Mouse (Mus musculus) neural tube, embryonic 13.5 days (tissue): Measurements from ENCODE around the gene Slc39a5. TPM values are rescaled to one million over a fixed set of nuclear protein-coding genes. Genes with fewer than 3 reads are reported as not detected.
A peak's percentile ranks its signal among the peaks of the same experiment; 100 is the strongest.

Experiments
- ATAC-seq: fragments of 200-750 bp; cut with Nextera tagmentation; 2 replicates; pipeline ENCODE4 v1.8.0; 2017; ENCODE audit warnings: low read depth, mild to moderate bottlenecking, moderate TSS enrichment, moderate library complexity
- H3K27ac ChIP-seq: fragments of 300-500 bp; sonication (generic); replicated peaks from 2 replicates; pipeline ENCODE4 v1.5.1; 2015; ENCODE audit warnings: moderate library complexity, mild to moderate bottlenecking, inconsistent platforms
- H3K27me3 ChIP-seq: fragments of 300-500 bp; sonication (generic); 2 replicates; pipeline ENCODE4 v1.6.1; 2015; ENCODE audit warnings: mild to moderate bottlenecking, inconsistent platforms
- H3K36me3 ChIP-seq: fragments of 300-500 bp; sonication (generic); 2 replicates; pipeline ENCODE4 v1.6.1; 2015; ENCODE audit warnings: mild to moderate bottlenecking, inconsistent platforms
- H3K4me1 ChIP-seq: fragments of 300-500 bp; sonication (generic); replicated peaks from 2 replicates; pipeline ENCODE4 v1.6.1; 2015; ENCODE audit warnings: inconsistent platforms
- H3K4me2 ChIP-seq: fragments of 300-500 bp; sonication (generic); 2 replicates; pipeline ENCODE4 v1.6.1; 2015; ENCODE audit warnings: inconsistent platforms, mild to moderate bottlenecking, moderate library complexity
- H3K4me3 ChIP-seq: fragments of 300-500 bp; sonication (generic); 2 replicates; pipeline ENCODE4 v1.5.1; 2015; ENCODE audit warnings: mild to moderate bottlenecking, inconsistent platforms
- H3K9ac ChIP-seq: fragments of 300-500 bp; sonication (generic); 2 replicates; pipeline ENCODE4 v1.6.1; 2015; ENCODE audit warnings: moderate library complexity, mild to moderate bottlenecking, inconsistent platforms
- H3K9me3 ChIP-seq: fragments of 300-500 bp; sonication (generic); 2 replicates; pipeline ENCODE4 v1.6.1; 2016; ENCODE audit warnings: inconsistent platforms
- WGBS: fragments of 180-500 bp; shearing (Covaris S2); methylation state at CpG from one replicate; pipeline ENCODE4 v1.1.7; 2015; 5-methylcytosine and 5-hydroxymethylcytosine counted together
- polyA plus RNA-seq: library from polyadenylated mRNA; unstranded; fragments of >200 nt; fragmentation: Nextera tagmentation; extraction: Ambion mirVana; gene quantifications from 2 replicates; pipeline ENCODE4 v1.2.1, GENCODE M21; 2015

The Slc39a5 gene
- polyA plus RNA-seq, 1 experiment from 2014 or later, result not detected

GRCm38 (mm10) chr10:128370601-128371000 is 30.4 kb downstream of the Slc39a5 start:
- WGBS, result 56% methylated on average over 4 of the region's 4 CpGs
- H3K36me3 ChIP-seq, result peaks cover 1% of the 10 kb centered on the region
- H3K9ac ChIP-seq, result no peak overlapping the region
- H3K4me1 ChIP-seq, result peaks cover 22% of the 10 kb centered on the region
- H3K4me2 ChIP-seq, result no peak overlapping the region
- no peak for ATAC-seq
- H3K9me3 ChIP-seq, result no peaks in the 10 kb centered on the region
- no peak overlapping the region for H3K27ac ChIP-seq
- H3K4me3 ChIP-seq, result no peak overlapping the region
- H3K27me3 ChIP-seq, result no peaks in the 10 kb centered on the region

GRCm38 (mm10) chr10:128370021-128370420 is 31.0 kb downstream of the Slc39a5 start:
- H3K4me2 ChIP-seq, result no peak overlapping the region
- no peaks in the 10 kb centered on the region for H3K9me3 ChIP-seq
- H3K9ac ChIP-seq, result no peak overlapping the region
- peaks cover 7% of the 10 kb centered on the region for H3K36me3 ChIP-seq
- no peak for ATAC-seq
- peaks cover 22% of the 10 kb centered on the region for H3K4me1 ChIP-seq
- H3K4me3 ChIP-seq, result no peak overlapping the region
- peak overlapping the region; percentile 98; the same call in 1 of the 2 replicates for H3K27ac ChIP-seq
- H3K27me3 ChIP-seq, result no peaks in the 10 kb centered on the region
- WGBS, result 60% methylated on average over 6 of the region's 6 CpGs

DNA sequence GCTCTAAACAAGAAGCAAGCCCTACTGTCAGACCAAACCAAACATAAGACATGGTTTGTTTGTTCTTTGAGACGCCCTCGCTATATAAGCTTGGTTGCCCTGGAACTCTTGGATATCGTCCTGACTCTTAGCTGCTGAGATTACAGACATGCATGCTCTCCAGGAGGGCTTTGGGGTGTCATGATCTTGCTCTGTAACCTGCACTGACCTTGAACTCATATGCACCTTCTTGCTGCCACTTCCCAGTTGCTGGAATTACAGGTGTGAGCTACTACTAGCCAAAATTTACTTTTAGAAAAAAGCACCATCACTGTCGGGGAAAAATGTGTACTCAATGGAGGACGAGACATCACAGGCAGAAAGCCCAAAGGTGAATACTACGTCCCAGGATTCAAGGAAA is 31.4 kb downstream of the Slc39a5 start:
- Histone ChIP-seq H3K27ac (peak overlapping the region; percentile 98), H3K36me3 (peaks cover 10% of the 10 kb centered on the region), H3K9ac (peak overlapping the region; percentile 79), H3K4me1 (peaks cover 22% of the 10 kb centered on the region), H3K27me3 (no peaks in the 10 kb centered on the region), H3K4me2 (peak overlapping the region; percentile 90), H3K9me3 (no peaks in the 10 kb centered on the region), H3K4me3 (peak overlapping the region; percentile 64)
- no peak for ATAC-seq
- 77% methylated on average over 6 of the region's 6 CpGs for whole genome bisulfite sequencing

- peaks cover 22% of the 10 kb centered on the region for H3K4me1 ChIP-seq
- H3K4me3 ChIP-seq, result peak overlapping the region; percentile 64
- peak overlapping the region; percentile 79 for H3K9ac ChIP-seq
- H3K4me2 ChIP-seq, result peak overlapping the region; percentile 90
- no peak for ATAC-seq
- H3K36me3 ChIP-seq, result peaks cover 14% of the 10 kb centered on the region
- H3K27me3 ChIP-seq, result no peaks in the 10 kb centered on the region
- no peaks in the 10 kb centered on the region for H3K9me3 ChIP-seq
- 6% methylated on average over 9 of the region's 9 CpGs for WGBS
- H3K27ac ChIP-seq, result peak overlapping the region; percentile 98
Measured at GRCm38 (mm10) chr10:128369218-128369543, 31.8 kb downstream of the Slc39a5 start.

- H3K36me3 ChIP-seq, result peaks cover 19% of the 10 kb centered on the region
- no peaks in the 10 kb centered on the region for H3K27me3 ChIP-seq
- peak within 1 kb of the TSS; percentile 98 for H3K27ac ChIP-seq
- peak within 1 kb of the TSS; percentile 64 for H3K4me3 ChIP-seq
- H3K9ac ChIP-seq, result peak within 1 kb of the TSS; percentile 79
- peaks cover 22% of the 10 kb centered on the region for H3K4me1 ChIP-seq
- H3K9me3 ChIP-seq, result no peaks in the 10 kb centered on the region
- WGBS, result under 1% methylated on average over 87 of the region's 87 CpGs
- ATAC-seq, result peak; percentile 96
- H3K4me2 ChIP-seq, result peak within 1 kb of the TSS; percentile 90
Measured at GRCm38 (mm10) chr10:128368402-128369217, 32.4 kb downstream of the Slc39a5 start, which contains the start of gene Coq10a. Coq10a (minus strand) TSS chr10:128368997.

GRCm38 (mm10) chr10:128367899-128368401 is 33.1 kb downstream of the Slc39a5 start:
- ATAC-seq, result no peak
- WGBS, result 18% methylated on average over 19 of the region's 19 CpGs

DNA sequence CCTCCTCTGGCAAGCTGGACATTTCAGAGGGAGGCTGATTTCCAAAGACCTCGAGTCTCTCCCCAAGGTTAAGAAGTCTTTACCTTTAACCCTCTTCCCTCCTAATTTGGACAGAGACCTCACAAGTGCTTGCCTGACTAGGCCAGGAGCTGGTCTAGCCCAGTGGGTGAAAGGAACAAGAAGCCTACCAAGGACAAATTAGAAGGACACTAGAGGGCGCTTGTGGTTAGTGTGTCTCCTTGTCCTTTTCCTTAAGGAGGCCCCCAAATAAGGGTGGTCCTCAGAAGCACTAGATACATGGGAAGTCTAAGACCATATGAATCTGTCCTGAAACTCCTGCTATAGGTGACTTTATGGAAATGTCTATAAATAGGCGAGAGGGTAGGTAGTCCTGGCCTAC is 38.5 kb downstream of the Slc39a5 start:
- Histone ChIP-seq H3K9ac (no peak overlapping the region), H3K27me3 (no peaks in the 10 kb centered on the region), H3K36me3 (peaks cover 79% of the 10 kb centered on the region), H3K4me3 (no peak overlapping the region), H3K4me1 (peaks cover 10% of the 10 kb centered on the region), H3K27ac (no peak overlapping the region), H3K9me3 (no peaks in the 10 kb centered on the region), H3K4me2 (no peak overlapping the region)
- WGBS, result 56% methylated on average over 3 of the region's 3 CpGs
- no peak for ATAC-seq

More at GRCm38 (mm10) chr10:128367899-128368401, 33.1 kb downstream of the Slc39a5 start:
- Histone ChIP-seq H3K27ac (peak overlapping the region; percentile 98), H3K9ac (peak overlapping the region; percentile 79), H3K36me3 (peaks cover 26% of the 10 kb centered on the region), H3K27me3 (no peaks in the 10 kb centered on the region), H3K9me3 (no peaks in the 10 kb centered on the region), H3K4me1 (peaks cover 22% of the 10 kb centered on the region), H3K4me2 (peak overlapping the region; percentile 90), H3K4me3 (peak overlapping the region; percentile 64)

GRCm38 (mm10) chr10:128361836-128362235 is 39.2 kb downstream of the Slc39a5 start:
- no peak overlapping the region for H3K27ac ChIP-seq
- no peaks in the 10 kb centered on the region for H3K27me3 ChIP-seq
- no peak overlapping the region for H3K9ac ChIP-seq
- 91% methylated on average over 6 of the region's 6 CpGs for WGBS
- no peak overlapping the region for H3K4me2 ChIP-seq
- no peak for ATAC-seq
- H3K4me3 ChIP-seq, result no peak overlapping the region
- peaks cover 85% of the 10 kb centered on the region for H3K36me3 ChIP-seq
- peaks cover 3% of the 10 kb centered on the region; the same call in 1 of the 2 replicates for H3K4me1 ChIP-seq
- no peaks in the 10 kb centered on the region for H3K9me3 ChIP-seq

DNA sequence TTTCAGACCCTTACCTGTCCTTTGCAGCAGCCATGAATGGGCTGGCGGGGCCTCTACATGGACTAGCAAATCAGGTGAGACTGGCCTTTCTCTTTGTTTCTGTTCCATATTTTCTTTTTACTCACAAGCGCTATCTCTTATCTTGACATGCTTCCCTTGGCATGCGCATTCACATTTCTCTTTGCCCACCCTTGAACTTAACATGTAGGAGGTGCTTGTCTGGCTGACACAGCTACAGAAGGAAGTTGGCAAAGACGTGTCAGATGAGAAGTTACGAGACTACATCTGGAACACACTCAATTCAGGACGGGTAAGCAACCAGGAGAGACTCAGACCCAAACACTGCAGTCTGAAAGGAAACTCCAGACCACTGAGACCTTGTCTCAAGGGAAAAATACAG is 41.8 kb downstream of the Slc39a5 start:
- no peak overlapping the region for H3K9ac ChIP-seq
- H3K4me3 ChIP-seq, result no peak overlapping the region
- H3K27me3 ChIP-seq, result no peaks in the 10 kb centered on the region
- H3K9me3 ChIP-seq, result no peaks in the 10 kb centered on the region
- no peak overlapping the region for H3K27ac ChIP-seq
- no peak for ATAC-seq
- 95% methylated on average over 6 of the region's 6 CpGs for WGBS
- peaks cover 89% of the 10 kb centered on the region for H3K36me3 ChIP-seq
- no peaks in the 10 kb centered on the region for H3K4me1 ChIP-seq
- no peak overlapping the region for H3K4me2 ChIP-seq

GRCm38 (mm10) chr10:128358796-128359195 is 42.2 kb downstream of the Slc39a5 start:
- no peak overlapping the region for H3K9ac ChIP-seq
- 66% methylated on average over 2 of the region's 2 CpGs for WGBS
- no peak overlapping the region for H3K4me3 ChIP-seq
- H3K27me3 ChIP-seq, result no peaks in the 10 kb centered on the region
- H3K27ac ChIP-seq, result no peak overlapping the region
- ATAC-seq, result no peak
- H3K4me1 ChIP-seq, result no peaks in the 10 kb centered on the region
- H3K4me2 ChIP-seq, result no peak overlapping the region
- no peaks in the 10 kb centered on the region for H3K9me3 ChIP-seq
- H3K36me3 ChIP-seq, result peaks cover 90% of the 10 kb centered on the region

GRCm38 (mm10) chr10:128347541-128347940 is 53.5 kb downstream of the Slc39a5 start:
- H3K27me3 ChIP-seq, result no peaks in the 10 kb centered on the region
- no peak overlapping the region for H3K27ac ChIP-seq
- no peak overlapping the region for H3K4me2 ChIP-seq
- ATAC-seq, result no peak
- peaks cover 16% of the 10 kb centered on the region for H3K4me1 ChIP-seq
- no peaks in the 10 kb centered on the region for H3K9me3 ChIP-seq
- peaks cover 30% of the 10 kb centered on the region for H3K36me3 ChIP-seq
- 93% methylated on average over 8 of the region's 8 CpGs for WGBS
- H3K4me3 ChIP-seq, result no peak overlapping the region
- no peak overlapping the region for H3K9ac ChIP-seq
